Mouse (Mus musculus) MN1 (cell line): ENCODE data around the gene Nepn.

Source experiments
- DNase-seq: peaks from one replicate; pipeline ENCODE4 v3.0.0-alpha.2; 2016; ENCODE audit warnings: low spot score

Nepn gene

GRCm38 (mm10) chr10:52405160-52405559 lies 16.4 kb downstream of the Nepn start:
- no peak for DNase-seq

GRCm38 (mm10) chr10:52407526-52407925 lies 18.8 kb downstream of the Nepn start:
- DNase-seq, result no peak

- DNase-seq, result no peak
These were observed 26.2 kb downstream of the Nepn start for GRCm38 (mm10) chr10:52415020-52415419.

- DNase-seq, result no peak
These were observed 27.7 kb downstream of the Nepn start for GRCm38 (mm10) chr10:52416458-52416857.

GRCm38 (mm10) chr10:52417299-52417997 lies 28.7 kb downstream of the Nepn start, which contains the start of gene Nus1:
Gene Nus1, plus strand, starts transcription at chr10:52417547.
- DNase-seq, result peak; percentile 100

- DNase-seq, result peak; percentile 71
These were observed 29.5 kb downstream of the Nepn start for GRCm38 (mm10) chr10:52417998-52418860.

- DNase-seq, result no peak
These were observed 30.2 kb downstream of the Nepn start for GRCm38 (mm10) chr10:52418931-52419330.

GRCm38 (mm10) chr10:52419402-52419801 lies 30.6 kb downstream of the Nepn start:
- no peak for DNase-seq

GRCm38 (mm10) chr10:52420526-52420925 lies 31.8 kb downstream of the Nepn start:
- no peak for DNase-seq

GRCm38 (mm10) chr10:52421716-52422115 lies 32.9 kb downstream of the Nepn start:
- DNase-seq, result no peak

GRCm38 (mm10) chr10:52423097-52423496 lies 34.3 kb downstream of the Nepn start:
- no peak for DNase-seq

- no peak for DNase-seq
These were observed 37.7 kb downstream of the Nepn start for GRCm38 (mm10) chr10:52426314-52426980.

- DNase-seq, result no peak
These were observed 39.1 kb downstream of the Nepn start for GRCm38 (mm10) chr10:52427634-52428415.

- no peak for DNase-seq
These were observed 42.2 kb downstream of the Nepn start for GRCm38 (mm10) chr10:52430953-52431352.

GRCm38 (mm10) chr10:52434836-52435235 lies 46.1 kb downstream of the Nepn start:
- DNase-seq, result no peak
